Mouse (Mus musculus) cortical plate, adult 2 months (tissue): ENCODE results near the gene Gdf11.

ENCODE experiments used
- CTCF ChIP-seq: fragments of 200-500 bp; IDR thresholded peaks from 2 replicates; pipeline ENCODE4 v1.5.1; 2011; ENCODE audit warnings: mild to moderate bottlenecking, control low read depth, low read length; ENCODE audit not compliant: insufficient read depth; ENCODE audit errors: extremely low read depth
- POLR2A ChIP-seq: fragments of 200-500 bp; IDR thresholded peaks from 2 replicates; pipeline ENCODE4 v1.6.1; 2011; ENCODE audit warnings: mild to moderate bottlenecking, low read length, control low read depth; ENCODE audit not compliant: insufficient read depth; ENCODE audit errors: extremely low read depth

GRCm38 (mm10) chr10:128896807-128897206 is 5.3 kb upstream of the Gdf11 start:
- TF ChIP-seq CTCF = no peak
- no peak for TF ChIP-seq POLR2A
